Mouse (Mus musculus) stomach, postnatal 0 days (tissue): ENCODE measurements at regions not wholly inside any gene's neighbourhood (a gene's known extent, or its start where the extent isn't known, plus 50 kb on each side); places are given as distances from the start of the nearest gene placed in this dataset.

Source experiments
- CTCF ChIP-seq: IDR thresholded peaks from 2 replicates; pipeline ENCODE4 v1.5.1; 2016; ENCODE audit warnings: antibody characterized with exemption, low read depth, mild to moderate bottlenecking, moderate library complexity
- EP300 ChIP-seq: optimal IDR thresholded peaks from 2 replicates; pipeline ENCODE3; 2016; ENCODE audit warnings: antibody characterized with exemption

DNA sequence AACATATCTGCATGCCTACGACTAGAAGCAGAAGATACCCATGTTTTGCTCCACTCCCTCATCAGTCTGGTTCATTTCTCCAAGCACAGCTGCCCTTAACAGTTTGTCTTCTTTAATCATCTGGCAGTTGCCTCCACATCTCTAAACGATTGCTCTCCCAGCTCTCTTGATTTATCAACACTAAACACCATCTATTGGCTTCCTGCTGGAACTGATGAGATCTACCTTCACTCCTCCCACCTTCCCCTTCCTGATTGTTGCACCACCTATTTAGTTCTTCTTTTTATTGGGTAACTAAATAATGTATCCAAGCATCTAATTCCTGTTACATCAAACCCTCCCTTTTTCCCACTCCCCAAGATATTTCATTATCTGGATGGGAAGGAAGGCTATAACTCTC, 101.7 kb downstream of the Fam173b start:
- TF ChIP-seq EP300 (no peak), CTCF (no peak)
